Mouse (Mus musculus): ENCODE measurements around the gene Spata20.

Gene Spata20

DNA sequence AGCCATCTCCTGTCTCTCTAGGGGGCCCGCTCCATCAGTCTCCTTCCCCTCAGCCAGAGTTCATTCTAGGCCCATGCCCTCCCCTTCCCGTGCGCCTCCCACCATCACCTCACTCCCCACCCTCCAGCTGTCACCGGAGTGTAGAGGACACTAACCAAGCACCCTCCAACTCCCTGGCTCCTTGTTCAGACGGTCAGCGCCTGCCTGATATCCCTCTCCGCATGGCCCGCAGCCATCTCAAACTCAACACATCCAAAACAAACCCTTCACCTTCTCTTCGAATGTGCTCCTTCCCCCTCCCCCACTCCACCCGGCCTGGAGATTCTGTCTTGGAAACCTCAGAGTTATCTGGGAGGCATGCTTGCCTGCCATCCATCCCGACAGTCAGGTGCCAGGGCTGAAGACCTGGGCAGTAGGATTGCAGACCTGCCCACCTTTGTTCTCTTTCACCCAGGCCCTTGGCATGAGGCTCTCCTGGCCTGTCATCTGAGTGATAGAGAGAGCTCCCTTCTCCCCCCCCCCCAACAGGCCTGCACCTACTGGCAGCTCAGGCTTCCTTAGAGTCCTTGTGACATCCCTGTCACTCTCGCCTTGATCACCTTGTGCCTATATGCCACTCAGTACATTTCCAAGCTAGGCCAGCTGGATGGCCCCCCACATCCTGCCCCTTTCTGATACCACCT, 34.7 kb downstream of the Spata20 start:
- no peak for DNase-seq (ENCODE audit: low spot score in 2 of 2)

DNA sequence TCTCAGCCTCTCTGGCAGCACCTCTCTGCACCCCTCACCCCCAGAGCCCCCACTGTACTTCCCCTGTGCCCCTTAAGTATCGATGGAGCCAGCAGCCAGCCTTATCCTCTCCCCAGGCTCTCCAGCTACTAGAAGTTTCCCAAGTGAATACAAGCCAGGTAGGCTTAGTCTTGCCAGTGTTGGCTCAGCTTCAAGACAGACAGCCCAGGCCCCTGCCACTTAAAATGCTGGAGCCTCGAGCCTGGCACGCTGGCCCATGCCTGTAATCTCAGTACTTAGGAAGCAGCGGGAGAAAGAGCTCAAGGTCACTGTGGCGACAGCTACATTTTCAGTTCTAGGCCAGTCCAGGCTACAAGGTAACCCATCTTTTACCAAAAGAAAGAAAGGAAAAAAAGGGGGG, 36.1 kb downstream of the Spata20 start:
- no peak for DNase-seq (ENCODE audit: low spot score in 2 of 2)

DNA sequence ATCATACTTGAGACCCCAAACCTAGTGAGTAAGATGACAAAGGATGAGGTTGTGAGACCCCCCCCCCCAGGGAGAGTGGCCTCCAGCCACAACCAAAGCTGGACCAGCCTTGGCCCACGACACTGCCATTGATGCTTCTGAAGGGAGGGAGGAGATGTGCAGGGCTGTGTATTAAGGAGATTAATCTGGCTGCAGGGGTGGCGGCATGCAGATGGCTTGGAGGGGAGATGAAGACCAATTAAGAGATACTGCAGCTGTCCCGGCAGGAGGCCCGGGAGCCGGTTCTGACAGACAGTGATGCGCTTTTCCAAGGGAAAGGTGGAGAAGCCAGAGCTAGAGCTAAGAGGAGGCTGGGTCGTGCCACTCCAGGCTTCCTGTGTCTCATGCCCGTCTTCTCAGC, 36.7 kb downstream of the Spata20 start:
- no peak for DNase-seq (ENCODE audit: low spot score in 2 of 2)

DNA sequence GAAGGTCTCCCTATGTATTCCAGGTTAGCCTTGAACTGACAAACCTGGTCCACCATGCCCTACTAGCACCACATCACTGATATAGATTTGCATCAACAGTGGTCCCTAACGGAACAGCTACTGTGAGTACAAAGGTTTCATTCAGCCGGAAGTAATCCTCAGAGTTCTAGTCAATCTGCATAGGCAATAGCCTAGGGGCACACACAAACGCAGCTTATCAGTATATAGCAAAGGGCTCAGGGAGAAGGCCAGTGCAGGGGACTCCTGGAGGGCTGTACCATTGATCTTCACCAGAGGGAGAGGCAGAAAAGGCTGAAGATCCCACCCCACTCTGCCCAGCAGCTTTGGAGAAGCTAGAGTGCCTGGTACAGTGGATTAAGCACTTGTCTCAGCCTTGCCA, 39.0 kb downstream of the Spata20 start:
- no peak for DNase-seq (ENCODE audit: low spot score in 2 of 2)

DNA sequence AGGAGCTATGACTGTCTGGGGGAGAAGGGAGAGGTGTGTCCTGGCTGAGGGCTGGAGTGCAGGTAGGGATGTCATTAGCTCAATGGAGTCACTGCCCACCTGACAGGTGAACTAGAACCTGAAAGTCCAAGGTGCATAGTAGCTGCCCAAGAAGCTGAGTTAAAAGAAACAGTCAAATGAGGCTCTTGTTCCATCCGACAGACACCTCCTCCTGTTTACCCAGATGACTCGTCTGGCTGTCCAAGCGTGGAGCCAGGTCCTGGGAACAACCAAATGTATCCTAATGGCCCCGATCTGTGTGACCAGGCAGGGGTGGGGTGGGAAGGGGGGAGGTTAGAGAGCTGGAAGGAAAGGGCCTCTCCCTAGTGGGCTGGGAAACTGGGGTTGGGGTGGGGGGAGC, 40.7 kb downstream of the Spata20 start:
- DNase-seq (ENCODE audit: low spot score in 2 of 2), result no peak

DNA sequence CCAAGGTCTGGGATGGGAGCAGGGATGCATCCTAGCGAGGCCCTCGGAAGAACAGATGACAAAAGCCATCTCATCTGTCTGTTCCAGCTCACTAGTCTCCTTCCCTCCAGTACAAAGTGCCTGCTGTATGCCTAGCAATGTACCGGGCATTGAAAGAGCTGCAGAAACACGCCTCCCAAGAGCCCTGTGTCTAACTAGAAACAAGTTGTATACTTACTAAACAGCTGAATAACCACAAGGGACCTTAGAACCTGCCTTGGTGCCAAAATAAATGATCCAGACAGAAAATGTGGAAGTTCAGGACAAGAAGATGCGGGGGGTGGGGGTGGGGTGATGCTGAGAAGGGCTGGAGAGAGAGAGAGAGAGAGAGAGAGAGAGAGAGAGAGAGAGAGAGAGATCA, 41.1 kb downstream of the Spata20 start:
- no peak for DNase-seq (ENCODE audit: low spot score in 2 of 2)

DNA sequence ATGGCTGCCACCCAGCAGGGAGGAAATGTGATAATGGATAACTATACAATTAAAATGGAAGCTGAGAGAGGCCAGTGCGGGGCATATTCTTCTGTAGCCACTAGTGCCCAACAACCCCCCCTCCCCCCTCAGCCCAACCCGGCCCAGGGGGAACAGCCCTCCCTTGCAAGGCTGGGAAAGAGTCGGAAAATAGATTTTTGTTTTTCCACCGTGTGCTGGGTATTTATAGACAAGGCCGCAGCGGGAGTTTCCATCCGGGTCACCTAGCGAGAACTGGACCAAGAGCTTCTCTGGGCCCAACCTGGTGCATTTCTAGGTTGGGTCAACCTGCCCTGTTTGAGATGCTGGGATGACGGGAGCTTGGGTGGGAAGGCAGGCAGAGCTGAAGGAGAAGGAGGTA, 44.2 kb downstream of the Spata20 start:
- DNase-seq (ENCODE audit: low spot score in 2 of 2), result no peak

DNA sequence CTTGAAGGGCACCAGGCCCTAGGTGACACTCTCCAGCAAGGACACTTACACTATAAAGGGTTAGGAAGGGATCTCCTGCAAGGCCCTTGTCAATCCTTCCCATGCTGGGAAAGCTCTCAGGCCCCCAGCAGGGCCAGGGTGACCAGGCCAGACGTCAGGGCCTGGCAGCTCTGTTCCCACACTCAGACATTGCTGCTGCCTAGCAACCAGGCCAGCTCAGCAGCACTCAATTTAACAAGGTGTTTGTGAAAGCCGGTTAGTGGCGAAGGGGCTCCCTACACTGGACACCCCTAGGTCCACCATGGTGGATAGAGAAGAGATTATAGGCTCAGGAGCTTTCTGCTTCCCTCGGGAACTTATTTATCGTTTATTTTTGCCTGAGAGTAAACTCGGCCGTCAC, 44.9 kb downstream of the Spata20 start:
- DNase-seq (ENCODE audit: low spot score in 2 of 2), result no peak

DNA sequence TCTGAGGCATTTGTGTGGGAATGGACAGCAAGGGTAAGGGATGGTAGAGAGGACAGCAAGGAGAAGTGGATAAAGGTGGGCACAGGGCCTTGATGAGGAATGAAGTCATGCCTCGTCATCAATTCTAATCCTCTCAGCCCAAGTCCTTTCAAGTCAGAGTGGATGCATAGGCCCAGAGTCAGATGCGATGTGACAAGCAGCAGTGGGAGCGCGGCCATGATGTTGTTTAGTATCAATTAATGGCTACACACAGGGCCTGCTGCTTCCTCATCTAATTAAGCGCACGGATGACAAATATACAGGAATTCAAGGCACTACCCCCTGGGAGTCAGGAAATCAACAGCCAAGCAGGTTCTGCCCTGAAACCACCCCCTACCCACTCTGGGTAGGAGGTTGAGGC, 45.6 kb downstream of the Spata20 start:
- DNase-seq (ENCODE audit: low spot score in 2 of 2), result no peak

DNA sequence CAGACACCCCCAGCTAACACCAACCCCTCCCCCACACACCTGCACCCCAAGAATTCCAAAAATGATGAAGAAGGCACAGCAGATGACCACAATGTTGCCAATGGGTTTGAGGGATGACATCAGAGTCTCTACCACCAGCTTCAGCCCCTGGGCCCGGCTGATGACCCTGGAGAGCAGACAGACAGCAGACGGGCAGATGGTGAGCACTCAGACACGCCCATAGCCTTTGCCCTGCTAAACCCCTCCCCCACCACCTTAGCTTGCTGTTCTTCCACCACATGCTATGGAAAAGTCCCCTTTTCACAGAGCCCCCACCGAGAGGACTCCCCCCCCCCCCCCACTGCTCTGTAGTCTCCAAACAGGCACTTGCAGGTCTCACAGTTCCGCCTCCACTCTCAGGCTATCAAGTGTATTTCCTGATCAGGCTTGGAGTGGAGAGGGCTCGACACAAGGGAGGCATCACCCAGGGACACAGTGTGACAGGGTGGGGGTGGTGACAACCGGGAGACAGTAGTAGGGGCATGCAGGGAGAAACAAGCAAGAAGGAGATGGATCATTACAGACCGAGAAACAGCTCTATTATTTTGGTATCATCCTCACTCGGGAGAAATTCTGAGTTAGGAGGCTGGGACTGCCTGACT, 56.8 kb downstream of the Spata20 start:
- no peak for DNase-seq (ENCODE audit: low spot score in 2 of 2)
